9 mouse cellular contexts compared by ENCODE assay signal in the genomic region with DNA sequence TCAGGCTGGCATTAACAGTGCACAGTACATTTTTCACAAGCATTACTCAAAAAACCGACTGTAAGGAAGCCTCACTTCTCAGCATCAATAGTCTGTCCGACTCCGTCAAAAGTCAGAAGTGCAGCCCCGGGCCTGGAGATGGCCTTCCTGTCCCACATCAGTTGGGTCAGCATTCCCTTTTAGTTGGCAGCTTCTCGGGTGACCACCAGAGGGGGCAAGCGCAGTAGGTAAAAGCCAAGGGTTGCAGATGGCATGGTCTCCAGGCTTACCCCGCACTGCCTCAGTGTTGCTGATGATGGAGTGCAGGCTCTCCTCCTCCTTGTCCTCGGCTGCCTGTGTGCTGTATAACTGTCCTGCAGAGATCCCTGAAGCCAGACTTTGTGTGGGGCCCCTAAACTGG. TPM values are rescaled to one million over a fixed set of nuclear protein-coding genes. Genes with fewer than 3 reads are reported as not detected.
A peak's percentile ranks its signal among the peaks of the same experiment; 100 is the strongest.
DNase-seq lines count a peak whose midpoint lies in the region; ATAC-seq and TF ChIP-seq lines count a peak whose summit lies in the region.
"Had no signal": no experiment of that assay in that cellular context is flagged by ENCODE, and none has a peak within 500 bp of the region (broad histone marks: within the 10 kb centered on the region; RNA-seq: fewer than 3 reads in every experiment).

No protein-coding gene starts in this region.

- no peaks in the 10 kb centered on the region for H3K27me3 ChIP-seq in heart, adult 2 months (ENCODE audit: control insufficient read depth, insufficient read depth, low read length)
- no peaks in the 10 kb centered on the region for H3K27me3 ChIP-seq in heart, embryonic 11.5 days (ENCODE audit: control insufficient read depth, insufficient read depth, low read length)
- H3K27me3 ChIP-seq in splenic B cell, adult 2 months (ENCODE audit: control insufficient read depth, insufficient read depth, low read length, poor library complexity, severe bottlenecking) = no peaks in the 10 kb centered on the region

- WGBS in heart, adult 2 months = 41% methylated on average over 8 of the region's 8 CpGs
- 63% methylated on average over 8 of the region's 8 CpGs for WGBS in heart, embryonic 11.5 days (ENCODE audit: insufficient replicate concordance)

- peak; percentile 84 for TF ChIP-seq CTCF in heart, adult 2 months (IDR thresholded peaks at IDR 0.05)

- H3K36me3 ChIP-seq in heart, adult 2 months (ENCODE audit: control insufficient read depth, insufficient read depth, low read length) = no peaks in the 10 kb centered on the region
- peaks cover 19% of the 10 kb centered on the region for H3K36me3 ChIP-seq in heart, embryonic 11.5 days (ENCODE audit: control insufficient read depth, insufficient read depth, low read length)
- H3K36me3 ChIP-seq in splenic B cell, adult 2 months (ENCODE audit: control insufficient read depth, insufficient read depth, low read length, poor library complexity, severe bottlenecking) = peaks cover 2% of the 10 kb centered on the region; the same call in 1 of the 2 replicates

- intact Hi-C loops in heart, adult 2 months (cut with DNase I) = loop anchor here (1.0 kb wide), 1 partner anchor 221 kb away; no protein-coding TSS in a partner anchor

- no peaks in the 10 kb centered on the region for H3K79me2 ChIP-seq in heart, adult 2 months (replicated peaks; ENCODE audit: control insufficient read depth, insufficient read depth, low read length)

- TF ChIP-seq EP300 in heart, adult 2 months (IDR thresholded peaks at IDR 0.05; ENCODE audit: insufficient read depth, low read depth, low read length) = no peak

- no peak for TF ChIP-seq POLR2A in heart, adult 2 months (IDR thresholded peaks at IDR 0.05; ENCODE audit: insufficient read depth, low read depth, low read length)

- H3K4me1 ChIP-seq in heart, adult 2 months (ENCODE audit: control insufficient read depth, insufficient read depth, low read length) = no peaks in the 10 kb centered on the region
- H3K4me1 ChIP-seq in heart, embryonic 11.5 days (ENCODE audit: control insufficient read depth, insufficient read depth, low read length) = no peaks in the 10 kb centered on the region

- no peak overlapping the region for H3K9ac ChIP-seq in heart, adult 2 months (ENCODE audit: low read depth, low read length)
- H3K9ac ChIP-seq in heart, embryonic 11.5 days (ENCODE audit: low read depth, low read length) = no peak overlapping the region

- ATAC-seq in heart, embryonic 11.5 days (replicated peaks; ENCODE audit: insufficient number of reproducible peaks, low FRiP score, low TSS enrichment) = no peak
- peak; percentile 93 for ATAC-seq in granulocyte monocyte progenitor cell, adult 5-6 weeks (replicated peaks; ENCODE audit: poor library complexity, severe bottlenecking)
- ATAC-seq in megakaryocyte, adult 5-6 weeks (ENCODE audit: poor library complexity, severe bottlenecking) = peak; percentile 81

- no peak overlapping the region for H3K4me3 ChIP-seq in heart, adult 2 months
- no peak overlapping the region for H3K4me3 ChIP-seq in heart, embryonic 11.5 days (ENCODE audit: low read depth, low read length)

- H3K9me3 ChIP-seq in heart, embryonic 11.5 days (replicated peaks; ENCODE audit: control insufficient read depth, low read length) = no peaks in the 10 kb centered on the region

- no peak overlapping the region for H3K27ac ChIP-seq in heart, adult 2 months
- no peak overlapping the region for H3K27ac ChIP-seq in heart, embryonic 11.5 days (ENCODE audit: low read depth, low read length)
- H3K27ac ChIP-seq: macrophage had no signal

- DNase-seq in heart, adult 2 months = peak; percentile 45 to 70
- peak; percentile 41 to 51 for DNase-seq in CD8-positive naive resting alpha-beta T cell, adult 2 months (ENCODE audit: low read depth in 2 of 2, low spot score in 2 of 2)
- DNase-seq in c-Kit-positive CD71-positive TER-119-positive erythroid progenitor cells, embryonic 14.5 days (ENCODE audit: low spot score) = peak; percentile 29
- peak; percentile 44 for DNase-seq in layer of hippocampus, adult 9-11 months
- DNase-seq in splenic B cell, adult 2 months (ENCODE audit: low read depth, low spot score) = peak; percentile 73

- H3K4me2 ChIP-seq in heart, embryonic 11.5 days = no peak overlapping the region

RNA-seq across cellular contexts. Expression of gene Trap1, which starts 9.0 kb away (rescaled TPM):
- total RNA-seq in heart, adult 2 months (2021) = 100 to 1,000 TPM; 138 to 154 TPM
- polyA plus RNA-seq in heart, adult 2 months (2012; rRNA removed) = 124 and 167 TPM in 2 replicates
- polyA plus RNA-seq in heart, embryonic 11.5 days (2014; fragmentation: Nextera tagmentation; extraction: Ambion mirVana) = 108 TPM in 2 replicates
- total RNA-seq in granulocyte monocyte progenitor cell, adult 5-6 weeks (2014; fragmentation: Nextera tagmentation) = 121 and 126 TPM in 2 replicates
- 149 and 178 TPM in 2 replicates for total RNA-seq in granulocyte monocyte progenitor cell, adult 5-6 weeks (2017)
- 25.5 and 30.1 TPM in 2 replicates for total RNA-seq in megakaryocyte, adult 5-6 weeks (2015)
- total RNA-seq in megakaryocyte, adult 5-6 weeks (2017) = 50.7 and 53.7 TPM in 2 replicates

RNA-seq across cellular contexts. Expression of gene Dnase1, which starts 31.8 kb away (rescaled TPM):
- total RNA-seq in heart, adult 2 months (2021) = not detected
- not detected in 2 replicates for polyA plus RNA-seq in heart, adult 2 months (2012; rRNA removed)
- polyA plus RNA-seq in heart, embryonic 11.5 days (2014; fragmentation: Nextera tagmentation; extraction: Ambion mirVana) = 2.9 and 3.9 TPM in 2 replicates
- not detected in 2 replicates for total RNA-seq in granulocyte monocyte progenitor cell, adult 5-6 weeks (2014; fragmentation: Nextera tagmentation)
- total RNA-seq in granulocyte monocyte progenitor cell, adult 5-6 weeks (2017) = 0.04 TPM in 1 of 2 replicates, not detected in the other
- not detected in 2 replicates for total RNA-seq in megakaryocyte, adult 5-6 weeks (2015)
- total RNA-seq in megakaryocyte, adult 5-6 weeks (2017) = 0.18 TPM in 1 of 2 replicates, not detected in the other
- polyA plus RNA-seq: macrophage had no signal
